In genomic region chr13:111982796-111983460, GRCm38 (mm10) we compare ENCODE assay signal across 19 mouse cellular contexts.
DNase-seq lines count a peak whose midpoint lies in the region; ATAC-seq and TF ChIP-seq lines count a peak whose summit lies in the region.
"Had no signal": no experiment of that assay in that cellular context is flagged by ENCODE, and none has a peak within 500 bp of the region (broad histone marks: within the 10 kb centered on the region; RNA-seq: fewer than 3 reads in every experiment).

No protein-coding gene starts in this region.

- TF ChIP-seq CTCF in spleen, adult 2 months (IDR thresholded peaks at IDR 0.05; ENCODE audit: extremely low read depth, insufficient read depth, insufficient read length, insufficient replicate concordance), result no peak
- TF ChIP-seq CTCF in stomach, postnatal 0 days (IDR thresholded peaks at IDR 0.05; ENCODE audit: low read depth), result no peak

- 52% methylated on average over 6 of the region's 6 CpGs for WGBS in heart, embryonic 16.5 days
- 50% methylated on average over 6 of the region's 6 CpGs for WGBS in spleen, adult 2 months
- WGBS in intestine, embryonic 16.5 days, result 60% methylated on average over 6 of the region's 6 CpGs
- WGBS in stomach, postnatal 0 days, result 59% methylated on average over 6 of the region's 6 CpGs
- 92% methylated on average over 6 of the region's 6 CpGs for WGBS in forebrain, embryonic 14.5 days

- TF ChIP-seq POLR2A in spleen, adult 2 months (IDR thresholded peaks at IDR 0.05; ENCODE audit: low read depth, low read length), result no peak

- peaks cover 23% of the 10 kb centered on the region for H3K4me1 ChIP-seq in heart, embryonic 16.5 days (ENCODE audit: control insufficient read depth, insufficient read depth, low read length)
- peaks cover 28% of the 10 kb centered on the region for H3K4me1 ChIP-seq in spleen, adult 2 months (ENCODE audit: control insufficient read depth, insufficient read depth, insufficient read length)
- peaks cover 37% of the 10 kb centered on the region for H3K4me1 ChIP-seq in intestine, embryonic 16.5 days (ENCODE audit: control insufficient read depth, insufficient read depth, low read length)
- H3K4me1 ChIP-seq in stomach, postnatal 0 days (replicated peaks; ENCODE audit: control insufficient read depth, insufficient read depth), result no peaks in the 10 kb centered on the region
- H3K4me1 ChIP-seq in forebrain, embryonic 14.5 days (ENCODE audit: control insufficient read depth, insufficient read depth, low read length), result peaks cover 16% of the 10 kb centered on the region
- H3K4me1 ChIP-seq: megakaryocyte, embryonic 14.5 days had no signal

- no peaks in the 10 kb centered on the region for H3K36me3 ChIP-seq in heart, embryonic 16.5 days (ENCODE audit: control insufficient read depth, insufficient read depth)
- H3K36me3 ChIP-seq in spleen, adult 2 months (ENCODE audit: control insufficient read depth, insufficient read depth, low read length), result no peaks in the 10 kb centered on the region
- no peaks in the 10 kb centered on the region for H3K36me3 ChIP-seq in intestine, embryonic 16.5 days (ENCODE audit: control insufficient read depth, insufficient read depth, low read length)
- H3K36me3 ChIP-seq in stomach, postnatal 0 days (ENCODE audit: control insufficient read depth, insufficient read depth, low read length), result no peaks in the 10 kb centered on the region
- H3K36me3 ChIP-seq in forebrain, embryonic 14.5 days (ENCODE audit: control insufficient read depth, insufficient read depth, low read length), result no peaks in the 10 kb centered on the region
- H3K36me3 ChIP-seq: G1E; hindbrain, embryonic 15.5 days; liver, embryonic 13.5 days had no signal

- no peak overlapping the region for H3K9ac ChIP-seq in heart, embryonic 16.5 days (ENCODE audit: low read length)
- H3K9ac ChIP-seq in intestine, embryonic 16.5 days (ENCODE audit: low read depth, low read length), result no peak overlapping the region
- no peak overlapping the region for H3K9ac ChIP-seq in stomach, postnatal 0 days (ENCODE audit: low read length)
- H3K9ac ChIP-seq in forebrain, embryonic 14.5 days (ENCODE audit: low read length), result no peak overlapping the region
- H3K9ac ChIP-seq: hindbrain, embryonic 15.5 days; liver, embryonic 13.5 days had no signal

- no peaks in the 10 kb centered on the region; the same call in 1 of the 2 replicates for H3K27me3 ChIP-seq in heart, embryonic 16.5 days (ENCODE audit: control insufficient read depth, insufficient read depth, low read length)
- H3K27me3 ChIP-seq in spleen, adult 2 months (ENCODE audit: control insufficient read depth, insufficient read depth, low read length), result no peaks in the 10 kb centered on the region
- H3K27me3 ChIP-seq in intestine, embryonic 16.5 days (replicated peaks; ENCODE audit: control insufficient read depth, insufficient read depth, low read length), result no peaks in the 10 kb centered on the region
- H3K27me3 ChIP-seq in stomach, postnatal 0 days (ENCODE audit: control insufficient read depth, insufficient read depth, low read length), result no peaks in the 10 kb centered on the region
- H3K27me3 ChIP-seq in forebrain, embryonic 14.5 days (replicated peaks; ENCODE audit: control insufficient read depth, insufficient read depth, low read length), result no peaks in the 10 kb centered on the region
- H3K27me3 ChIP-seq: hindbrain, embryonic 15.5 days had no signal

- H3K4me3 ChIP-seq in heart, embryonic 16.5 days (ENCODE audit: low read length), result no peak overlapping the region
- no peak overlapping the region for H3K4me3 ChIP-seq in spleen, adult 2 months (ENCODE audit: extremely low read depth, insufficient read depth, insufficient read length)
- no peak overlapping the region for H3K4me3 ChIP-seq in intestine, embryonic 16.5 days (ENCODE audit: low read length)
- H3K4me3 ChIP-seq in stomach, postnatal 0 days (ENCODE audit: low read depth, low read length), result no peak overlapping the region
- H3K4me3 ChIP-seq in forebrain, embryonic 14.5 days (ENCODE audit: low read depth, low read length), result no peak overlapping the region
- H3K4me3 ChIP-seq: gastrocnemius, adult 2 months; hindbrain, embryonic 15.5 days; liver, embryonic 13.5 days; megakaryocyte, embryonic 14.5 days had no signal

- H3K27ac ChIP-seq in heart, embryonic 16.5 days (ENCODE audit: low read length), result peak overlapping the region; percentile 33; the same call in 1 of the 2 replicates
- H3K27ac ChIP-seq in spleen, adult 2 months (ENCODE audit: insufficient read depth, low read length), result peak overlapping the region; percentile 87
- no peak overlapping the region for H3K27ac ChIP-seq in intestine, embryonic 16.5 days (ENCODE audit: low read length)
- no peak overlapping the region; the same call in 1 of the 2 replicates for H3K27ac ChIP-seq in stomach, postnatal 0 days (replicated peaks)
- H3K27ac ChIP-seq in forebrain, embryonic 14.5 days (ENCODE audit: low read depth, low read length), result no peak overlapping the region
- H3K27ac ChIP-seq: gastrocnemius, adult 2 months; hindbrain, embryonic 15.5 days; liver, embryonic 13.5 days had no signal

- ATAC-seq in heart, embryonic 16.5 days (replicated peaks; ENCODE audit: extremely low read depth, insufficient read depth, low FRiP score), result no peak
- 0 out of 2 replicates have a peak, but pooled peaks have one; percentile 25 for ATAC-seq in intestine, embryonic 16.5 days
- 0 out of 2 replicates have a peak, but pooled peaks have one; percentile 25 for ATAC-seq in stomach, postnatal 0 days (ENCODE audit: low FRiP score, low TSS enrichment)
- no peak for ATAC-seq in forebrain, embryonic 14.5 days
- ATAC-seq: midbrain, embryonic 16.5 days had no signal

- no peak for DNase-seq in heart, adult 18-20 months
- peak in 1 of 2 experiments; percentile 40 for DNase-seq in spleen, adult 2 months (ENCODE audit: low read depth in 1 of 2, low spot score in 2 of 2)
- DNase-seq in spleen, postnatal 4 days (ENCODE audit: low spot score in 2 of 2), result no peak
- DNase-seq in stomach, postnatal 0 days (ENCODE audit: low spot score), result no peak
- DNase-seq in forebrain, embryonic 14.5 days (ENCODE audit: low spot score), result no peak
- DNase-seq: cerebellum, postnatal 10 days; gastrocnemius, adult 2 months; heart, postnatal 36 days; kidney, adult 8-10 months; liver, embryonic 13.5 days; lung, postnatal 14 days; thymus, postnatal 36 days had no signal

- no peaks in the 10 kb centered on the region for H3K9me3 ChIP-seq in heart, embryonic 16.5 days (replicated peaks; ENCODE audit: control insufficient read depth, low read length)
- H3K9me3 ChIP-seq in intestine, embryonic 16.5 days (ENCODE audit: control insufficient read depth, low read length), result no peaks in the 10 kb centered on the region
- H3K9me3 ChIP-seq in stomach, postnatal 0 days (ENCODE audit: control insufficient read depth, low read length), result no peaks in the 10 kb centered on the region
- H3K9me3 ChIP-seq in forebrain, embryonic 14.5 days (replicated peaks; ENCODE audit: control insufficient read depth, low read length), result no peaks in the 10 kb centered on the region
- H3K9me3 ChIP-seq: G1E; hindbrain, embryonic 15.5 days; liver, embryonic 13.5 days had no signal

- H3K4me2 ChIP-seq in heart, embryonic 16.5 days (ENCODE audit: low read depth, low read length), result no peak overlapping the region
- no peak overlapping the region for H3K4me2 ChIP-seq in intestine, embryonic 16.5 days (ENCODE audit: low read depth, low read length)
- no peak overlapping the region for H3K4me2 ChIP-seq in stomach, postnatal 0 days (replicated peaks; ENCODE audit: low read depth)
- no peak overlapping the region for H3K4me2 ChIP-seq in forebrain, embryonic 14.5 days (ENCODE audit: low read length)
- H3K4me2 ChIP-seq: heart, embryonic 11.5 days; hindbrain, embryonic 15.5 days; liver, embryonic 13.5 days had no signal

- no peak for TF ChIP-seq EP300 in stomach, postnatal 0 days (optimal IDR thresholded peaks at IDR 0.05)

Comparison
In these comparisons a context has a peak if more than half of its experiments do, and no peak if none do; other contexts are left out.
1. ATAC-seq: peak in intestine, embryonic 16.5 days (single experiment) and stomach, postnatal 0 days (single experiment); none in heart, embryonic 16.5 days (single experiment) and forebrain, embryonic 14.5 days (single experiment).
2. H3K27ac ChIP-seq: peak in heart, embryonic 16.5 days (single experiment) and spleen, adult 2 months (single experiment); none in intestine, embryonic 16.5 days (single experiment), stomach, postnatal 0 days (single experiment) and forebrain, embryonic 14.5 days (single experiment).